Mouse (Mus musculus): ENCODE data around the gene Comp. TPM values are rescaled to one million over a fixed set of nuclear protein-coding genes. Genes with fewer than 3 reads are reported as not detected.

Gene Comp
- total RNA-seq, 4 experiments from 2014 or later, result 2.7 to 16.7 (median 8.4) TPM

DNA sequence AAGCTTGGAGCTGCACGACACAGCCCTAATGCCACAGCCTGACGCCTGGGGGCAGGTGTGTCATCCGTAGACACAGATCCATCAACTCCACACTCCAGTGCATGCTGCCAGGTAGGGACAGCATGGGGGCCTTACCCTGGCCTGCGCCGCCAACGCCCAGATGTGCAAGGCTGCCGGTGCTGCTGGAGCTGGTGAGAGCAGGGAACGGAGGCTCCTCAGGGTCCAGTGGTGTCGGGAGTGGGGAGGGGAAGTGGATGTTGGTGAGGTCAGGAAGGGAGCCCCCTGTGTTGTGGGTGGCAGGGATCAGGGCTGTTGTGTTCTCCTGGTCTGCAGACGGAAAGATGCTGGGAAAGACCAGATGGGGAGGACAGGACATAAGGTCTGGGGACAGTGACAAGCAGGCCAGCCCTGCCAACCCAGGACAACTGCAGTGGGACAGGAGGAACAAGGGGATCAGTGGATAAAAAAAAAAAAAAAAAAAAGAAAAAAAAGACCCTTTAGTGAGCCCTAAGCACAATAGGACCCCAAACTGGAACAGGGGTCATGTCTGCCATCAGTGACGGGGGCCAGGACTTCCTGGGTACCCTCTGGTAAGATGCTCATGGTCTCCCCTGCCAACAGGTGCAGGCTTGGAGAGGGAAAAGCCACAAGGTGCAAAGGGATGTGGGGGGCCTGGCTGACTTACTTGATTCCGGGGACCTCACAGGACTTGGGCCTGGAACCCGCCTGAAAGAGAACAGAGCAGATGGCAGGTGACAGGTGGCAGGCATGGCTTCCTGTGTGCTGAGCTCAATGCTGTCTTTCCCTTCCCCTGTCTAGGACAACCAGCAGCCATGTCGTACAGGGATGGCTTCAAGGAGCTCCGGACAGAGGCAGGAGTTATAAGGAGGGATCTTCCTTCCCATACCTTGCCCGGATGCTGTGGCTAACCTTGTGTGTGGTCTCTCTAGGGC lies 24.5 kb downstream of the Comp start:
- DNase-seq (ENCODE audit: low spot score in 2 of 2), result no peak

DNA sequence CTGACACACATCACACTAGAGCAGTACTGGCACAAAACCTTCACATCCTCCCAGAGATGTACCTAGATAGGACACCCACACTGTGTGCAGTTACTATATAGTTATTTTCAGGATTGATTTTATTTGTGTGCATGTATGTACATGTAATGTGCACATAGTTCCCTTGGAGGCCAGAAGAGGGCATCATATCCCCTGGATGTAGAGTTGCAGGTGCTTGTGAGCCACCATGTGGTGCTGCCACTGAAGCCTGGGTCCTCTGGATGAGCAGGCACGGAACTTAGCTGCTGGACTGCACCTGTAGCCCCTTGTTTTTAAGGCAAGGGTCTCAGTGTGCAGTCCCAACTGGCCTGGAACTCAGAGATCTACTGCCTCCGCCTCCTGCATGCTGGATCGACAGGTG lies 30.9 kb downstream of the Comp start:
- no peak for DNase-seq (ENCODE audit: low spot score in 2 of 2)

DNA sequence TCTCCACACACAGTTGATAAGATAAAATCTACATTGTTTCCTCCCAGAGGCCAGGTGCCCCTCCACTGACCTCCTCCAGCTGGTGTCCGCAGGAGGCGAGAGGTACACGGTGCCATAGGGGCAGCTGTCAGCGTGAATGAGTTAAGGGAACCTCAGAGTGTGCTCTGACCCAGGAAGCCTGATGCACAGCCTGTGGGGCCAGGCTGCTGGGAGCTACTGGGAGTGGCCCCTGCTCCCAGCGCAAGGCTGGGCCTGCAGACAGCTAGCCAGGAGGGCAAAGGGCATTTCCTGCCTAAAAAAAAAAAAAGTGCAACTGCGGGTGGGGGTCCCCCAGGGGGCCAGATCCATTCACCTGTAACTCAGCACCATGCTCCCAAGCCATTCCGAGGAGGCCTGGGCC lies 31.8 kb downstream of the Comp start:
- DNase-seq (ENCODE audit: low spot score in 2 of 2), result no peak

DNA sequence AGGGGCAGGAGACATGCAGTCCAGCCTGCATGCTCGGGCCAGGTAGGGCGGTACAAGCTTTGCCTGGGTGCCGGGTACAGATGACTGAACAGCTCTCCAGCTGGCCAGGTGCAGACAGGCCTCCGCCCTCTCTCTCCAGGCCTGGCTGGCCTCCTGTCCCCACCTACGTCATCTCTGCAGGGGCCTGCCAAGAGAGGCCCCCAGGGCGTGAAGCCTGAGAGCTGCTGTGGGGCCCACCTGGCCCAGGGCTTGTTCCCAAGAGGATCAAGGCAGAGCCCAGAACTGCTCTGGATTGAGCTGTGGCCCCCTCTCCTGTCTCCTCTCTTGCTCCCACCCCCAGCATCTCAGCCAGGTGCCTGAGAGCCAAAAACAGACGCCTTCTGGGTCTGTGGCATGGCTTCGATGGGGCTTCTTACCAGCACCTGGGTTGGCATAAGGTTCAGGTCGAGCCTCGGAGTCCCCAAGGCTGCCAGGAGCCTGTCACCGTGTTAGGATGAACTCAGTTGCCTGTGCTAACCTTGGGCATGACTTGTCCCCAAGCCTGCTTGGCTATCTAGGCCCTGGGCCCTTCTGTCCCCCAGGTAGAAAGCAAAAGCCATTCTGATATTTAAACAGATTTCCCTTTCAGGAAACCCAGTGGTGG lies 33.2 kb downstream of the Comp start:
- no peak for DNase-seq (ENCODE audit: low spot score in 2 of 2)

DNA sequence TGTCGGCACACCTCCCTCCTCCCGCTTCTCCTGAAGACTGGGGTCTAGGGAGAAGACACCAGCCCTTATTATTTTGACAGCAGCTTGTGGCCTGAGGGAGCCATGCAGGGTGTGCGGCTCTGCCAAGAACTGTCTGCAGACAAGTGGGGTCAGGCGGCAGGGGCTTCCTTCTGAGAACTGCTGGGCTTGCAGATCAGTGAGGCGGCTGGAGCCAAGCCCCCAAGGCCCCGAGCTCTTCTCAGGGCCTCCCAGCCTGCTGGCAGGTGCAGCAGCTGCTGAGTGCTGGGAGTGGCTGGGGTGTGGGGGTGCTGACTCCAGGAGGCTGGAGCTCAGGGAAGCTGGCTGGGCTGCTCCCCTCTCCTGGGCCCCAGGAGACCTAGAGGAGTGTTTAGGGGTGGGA lies 34.9 kb downstream of the Comp start:
- DNase-seq (ENCODE audit: low spot score in 2 of 2), result no peak

DNA sequence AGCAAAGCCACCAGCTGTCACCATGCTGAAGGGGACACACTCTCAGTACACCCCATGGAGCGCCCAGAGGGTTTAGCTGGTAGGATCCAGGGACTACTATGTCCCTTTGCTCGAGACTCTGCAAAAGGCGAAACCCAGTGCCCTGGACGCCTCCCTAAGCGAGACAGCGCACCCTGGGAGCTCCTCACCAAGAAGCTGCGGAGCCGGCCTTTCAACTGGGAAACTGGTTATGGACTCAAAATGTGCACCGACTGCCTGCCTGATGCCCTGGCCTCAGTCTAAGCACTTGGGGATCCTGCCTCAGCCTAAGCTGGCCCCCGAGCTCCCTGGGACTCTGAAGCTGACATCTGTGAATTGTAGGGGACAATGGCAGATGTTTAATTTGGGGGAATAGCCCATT lies 35.7 kb downstream of the Comp start:
- DNase-seq (ENCODE audit: low spot score in 2 of 2), result no peak

DNA sequence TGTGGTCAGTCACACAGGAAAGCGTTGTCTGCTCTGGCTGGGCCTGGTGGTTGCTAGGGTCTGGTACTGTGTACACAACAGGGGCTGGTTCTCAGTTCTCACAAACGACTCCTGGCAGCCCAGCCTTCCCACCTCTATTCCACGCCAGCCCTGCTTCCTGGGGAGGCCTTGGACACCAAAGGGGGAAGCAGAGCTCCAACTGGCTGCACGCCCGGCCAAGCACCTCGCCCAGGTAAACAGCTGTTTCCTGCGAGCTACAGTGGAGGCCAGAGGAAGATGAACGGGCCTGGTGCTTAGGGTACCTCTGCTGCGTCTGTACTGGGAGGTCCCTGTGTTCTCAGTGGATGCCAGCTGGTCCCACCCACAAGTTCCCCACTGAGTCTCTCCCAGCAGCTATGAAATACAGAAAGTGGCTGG lies 36.1 kb downstream of the Comp start:
- no peak for DNase-seq (ENCODE audit: low spot score in 2 of 2)

DNA sequence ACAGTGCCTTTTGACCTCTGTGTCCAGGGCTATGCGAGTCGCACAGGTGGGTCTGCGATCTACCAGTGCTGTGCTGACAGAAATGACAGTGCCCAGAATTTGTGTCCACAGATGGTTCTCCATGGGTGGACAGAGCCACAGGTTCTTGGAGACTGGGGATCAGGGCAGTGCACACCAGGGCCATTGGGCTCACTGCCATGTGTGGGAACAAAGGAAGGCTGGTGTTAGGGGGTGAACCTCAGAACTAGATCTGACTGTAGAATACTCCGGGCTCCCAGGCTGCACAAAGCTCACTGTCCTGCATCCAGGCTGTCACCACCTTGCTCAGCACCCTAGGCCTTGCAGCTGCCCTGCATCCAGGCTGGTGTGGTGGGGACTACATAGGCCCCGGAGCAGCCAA lies 36.9 kb downstream of the Comp start:
- no peak for DNase-seq (ENCODE audit: low spot score in 2 of 2)

DNA sequence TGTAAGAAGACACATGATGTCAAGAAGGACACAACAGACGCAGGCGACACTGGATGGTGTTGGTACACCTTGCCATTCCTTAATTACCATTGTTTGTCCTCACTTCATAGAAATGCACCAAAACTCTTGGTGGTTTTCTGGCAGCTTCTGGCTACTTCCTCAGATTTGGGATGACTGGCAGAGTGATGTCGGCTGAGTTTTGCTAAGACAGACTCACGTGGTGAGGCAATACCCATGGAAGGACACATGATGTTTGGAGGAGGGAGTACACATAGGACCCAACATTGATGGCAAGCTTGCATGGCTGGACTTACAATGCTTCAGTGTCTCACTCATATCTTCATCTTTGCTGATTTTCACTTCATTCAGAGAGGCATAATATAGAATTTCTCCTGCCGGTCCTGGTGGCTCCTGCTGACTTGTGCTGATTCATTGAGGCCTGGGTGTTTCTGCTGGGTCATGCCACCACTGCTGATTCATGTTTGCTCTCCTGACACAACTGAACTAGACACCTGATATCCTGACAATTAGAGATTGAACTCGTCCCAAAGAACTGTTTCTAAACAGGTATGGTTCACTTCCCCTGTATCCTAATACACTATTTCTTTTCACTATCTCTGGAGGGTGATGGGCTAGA lies 41.1 kb downstream of the Comp start:
- no peak for DNase-seq (ENCODE audit: low spot score in 2 of 2)

DNA sequence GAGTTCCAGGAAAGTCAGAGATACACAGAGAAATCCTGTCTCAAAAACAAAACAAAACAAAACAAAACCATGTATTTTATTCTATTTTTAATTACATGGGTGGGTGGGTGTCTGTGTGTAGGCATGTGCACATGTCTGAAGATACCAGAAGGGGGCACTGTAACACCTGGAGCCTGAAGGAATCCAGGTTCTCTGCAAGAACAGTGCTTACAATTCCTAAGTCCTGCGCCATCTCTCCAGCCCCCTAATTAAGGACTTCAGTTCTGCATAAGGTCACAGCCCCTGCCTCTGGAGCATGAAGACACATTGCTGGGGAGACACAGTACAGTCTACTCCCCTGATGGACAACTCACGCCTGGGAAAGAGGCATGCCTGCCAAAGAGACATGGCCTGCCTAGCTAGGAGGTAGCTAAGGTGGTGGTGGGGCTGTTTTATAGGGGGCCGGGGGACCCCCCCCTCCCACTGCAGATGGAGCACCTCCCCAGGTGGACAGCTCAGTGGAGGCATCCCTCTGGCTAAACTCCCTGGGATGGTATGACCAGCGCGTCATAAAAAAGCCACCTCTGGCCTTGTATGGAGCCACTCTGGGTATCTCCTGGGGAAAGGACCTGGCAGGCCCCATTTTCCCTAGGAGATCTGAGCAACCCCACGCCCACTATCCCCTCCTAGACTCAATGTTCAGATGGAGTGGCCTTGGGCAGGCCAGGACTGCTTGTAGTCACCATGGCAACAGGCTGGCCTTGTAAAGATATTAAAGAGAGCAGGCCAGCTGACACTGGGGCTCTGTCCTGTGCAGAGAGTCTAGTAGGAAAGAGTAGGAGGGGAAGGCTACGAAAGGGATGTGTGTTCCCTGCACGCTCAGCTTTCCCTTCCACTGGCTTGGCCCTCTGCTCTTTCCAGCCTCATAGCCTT lies 42.4 kb downstream of the Comp start:
- no peak for DNase-seq (ENCODE audit: low spot score in 2 of 2)

DNA sequence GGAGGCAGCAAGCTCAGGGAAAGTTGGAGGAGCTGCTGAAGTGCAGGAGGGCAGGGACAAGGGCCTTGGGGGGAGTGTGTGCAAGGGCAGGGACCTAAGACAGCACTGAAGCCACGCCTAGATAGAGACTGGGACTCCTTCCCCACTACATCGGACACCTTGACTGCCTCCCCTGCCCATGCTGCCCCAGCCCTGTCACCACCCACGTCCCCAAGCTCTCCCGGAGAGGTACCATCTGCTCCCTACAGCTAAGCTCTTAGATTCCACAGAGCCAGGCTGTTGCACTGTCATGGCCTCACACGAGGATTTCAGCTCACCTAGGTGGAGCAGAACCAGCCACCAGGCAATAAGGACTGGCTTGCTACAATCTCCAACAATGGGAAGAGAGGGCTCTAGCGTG lies 43.6 kb downstream of the Comp start:
- DNase-seq (ENCODE audit: low spot score in 2 of 2), result no peak

DNA sequence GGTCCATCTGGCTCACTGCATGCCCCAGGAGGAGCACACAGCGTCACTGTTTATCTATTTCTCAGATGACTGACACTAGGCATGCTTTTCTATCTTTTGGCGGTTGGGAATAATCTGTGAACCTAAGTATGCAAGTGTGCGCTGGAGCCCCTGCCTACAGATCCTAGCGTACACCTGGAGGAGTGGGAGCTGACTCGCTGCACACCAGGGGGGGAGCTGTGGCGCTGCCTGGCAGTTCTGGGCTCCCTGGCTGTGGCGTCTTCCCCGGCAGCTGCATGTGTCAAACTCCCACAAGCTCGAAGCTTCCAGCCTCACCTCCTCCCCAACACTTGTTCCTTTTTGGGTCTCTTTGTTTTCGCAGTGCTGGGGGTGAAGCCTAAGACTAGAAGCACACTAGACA lies 44.6 kb downstream of the Comp start:
- no peak for DNase-seq (ENCODE audit: low spot score in 2 of 2)

DNA sequence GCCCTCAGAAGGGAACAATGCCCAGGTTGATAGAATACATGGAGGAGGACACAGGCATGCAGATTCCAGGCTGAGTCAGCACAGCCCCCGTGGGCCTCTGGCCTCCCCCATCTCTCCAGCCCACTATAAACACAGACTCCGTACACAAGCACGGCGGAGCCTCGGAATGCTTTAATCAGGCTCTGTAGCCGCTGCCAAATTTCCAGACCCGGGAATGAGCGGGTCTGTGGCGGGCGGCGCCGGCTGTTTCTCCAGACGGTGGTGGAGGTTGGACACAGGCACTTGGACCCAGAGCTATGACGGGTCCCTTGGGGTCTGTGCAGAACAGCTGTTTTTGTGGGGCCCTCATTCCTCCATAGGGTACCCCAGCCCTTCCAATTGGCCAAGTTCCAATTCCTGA lies 45.6 kb downstream of the Comp start:
- no peak for DNase-seq (ENCODE audit: low spot score in 2 of 2)

DNA sequence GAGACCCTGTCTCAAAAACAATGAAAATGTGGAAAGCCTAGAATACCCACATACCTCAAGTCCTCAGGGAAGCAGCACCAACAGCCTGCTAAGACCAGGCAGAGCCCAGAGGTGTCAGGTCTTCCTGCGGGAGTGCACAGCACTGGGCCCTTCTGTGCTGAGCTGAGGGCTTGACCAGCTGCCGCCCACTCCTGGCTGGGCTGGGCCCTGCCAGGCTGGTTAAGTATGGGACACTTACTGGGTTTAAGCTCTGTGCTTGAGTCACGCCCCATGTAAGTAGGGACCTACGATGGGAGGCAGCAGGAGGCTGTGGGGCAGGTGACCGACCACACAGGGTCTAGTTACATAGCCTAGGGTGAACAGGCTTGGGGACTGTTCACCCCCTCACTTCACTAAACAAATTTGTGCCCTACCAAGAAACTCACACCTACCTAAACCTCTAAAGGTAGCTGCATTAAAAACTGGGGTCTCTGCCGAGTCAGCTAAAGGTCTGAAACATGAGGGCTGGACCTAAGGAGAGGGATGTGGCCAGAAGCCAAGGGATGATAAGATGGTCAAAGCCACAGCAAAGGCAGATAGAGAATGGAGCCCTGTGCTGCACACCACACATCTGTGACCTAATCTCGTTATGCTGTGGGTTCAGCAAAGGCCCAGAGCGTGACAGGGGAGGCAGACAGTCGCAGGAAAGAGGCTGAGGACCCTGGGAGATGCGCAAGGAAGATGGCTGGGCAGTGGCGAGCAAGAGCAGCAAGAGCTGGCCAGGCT lies 46.7 kb downstream of the Comp start:
- no peak for DNase-seq (ENCODE audit: low spot score in 2 of 2)

DNA sequence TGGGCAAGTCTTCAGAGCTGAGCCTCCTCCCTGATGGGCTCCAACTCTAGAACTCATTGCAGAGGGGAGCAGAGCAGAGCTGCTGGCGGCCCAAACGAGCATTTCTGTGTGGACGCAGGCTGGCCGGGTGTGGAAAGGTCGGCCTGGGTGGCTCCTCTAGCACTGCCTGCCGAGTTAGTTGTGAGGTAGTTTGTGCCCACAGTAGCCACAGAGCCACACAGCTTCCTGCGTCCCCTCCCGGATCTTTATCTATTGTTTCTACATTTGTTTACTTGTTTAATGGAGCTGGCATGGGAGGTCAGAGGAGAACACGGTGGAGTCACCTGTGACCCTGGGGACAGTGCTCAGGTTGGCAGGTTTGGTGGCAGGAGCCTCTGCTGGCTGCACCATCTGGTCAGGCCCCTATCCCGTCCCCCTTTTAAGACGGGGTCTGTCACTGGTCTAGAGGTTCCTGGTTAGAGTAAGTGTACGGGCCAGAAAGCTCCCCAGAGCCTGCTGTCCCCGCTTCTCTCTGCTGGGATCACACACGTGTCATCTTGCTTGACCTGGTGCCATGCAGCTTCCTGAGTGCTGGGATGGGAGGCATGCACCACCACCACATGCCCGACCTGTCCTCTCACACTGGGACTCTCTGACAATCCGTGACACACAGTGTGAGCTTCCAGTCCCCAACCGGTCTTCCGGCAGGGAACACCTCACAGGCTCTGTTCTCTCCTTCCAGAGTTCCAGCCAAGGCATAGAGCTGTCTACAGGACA lies 48.2 kb downstream of the Comp start:
- no peak for DNase-seq (ENCODE audit: low spot score in 2 of 2)

DNA sequence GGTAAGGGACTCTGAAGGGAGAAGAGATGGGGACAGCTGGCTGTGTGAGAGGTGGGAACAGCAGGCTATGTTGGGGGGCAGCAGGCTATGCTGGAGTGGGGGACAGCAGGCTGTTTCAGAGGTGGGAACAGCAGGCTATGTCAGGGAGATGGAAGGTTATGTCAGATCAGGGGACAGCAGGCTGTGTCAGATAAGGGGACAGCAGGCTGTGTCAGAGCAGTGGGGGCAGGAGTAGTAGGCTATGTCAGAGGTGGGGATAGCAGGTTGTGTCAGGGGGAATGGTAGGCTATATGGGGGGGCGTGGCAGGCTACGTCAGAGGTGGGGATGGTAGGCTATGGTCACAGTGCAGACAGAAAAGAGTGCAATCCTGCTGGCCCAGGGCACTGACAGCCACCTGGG lies 49.4 kb downstream of the Comp start:
- DNase-seq (ENCODE audit: low spot score in 2 of 2), result no peak

DNA sequence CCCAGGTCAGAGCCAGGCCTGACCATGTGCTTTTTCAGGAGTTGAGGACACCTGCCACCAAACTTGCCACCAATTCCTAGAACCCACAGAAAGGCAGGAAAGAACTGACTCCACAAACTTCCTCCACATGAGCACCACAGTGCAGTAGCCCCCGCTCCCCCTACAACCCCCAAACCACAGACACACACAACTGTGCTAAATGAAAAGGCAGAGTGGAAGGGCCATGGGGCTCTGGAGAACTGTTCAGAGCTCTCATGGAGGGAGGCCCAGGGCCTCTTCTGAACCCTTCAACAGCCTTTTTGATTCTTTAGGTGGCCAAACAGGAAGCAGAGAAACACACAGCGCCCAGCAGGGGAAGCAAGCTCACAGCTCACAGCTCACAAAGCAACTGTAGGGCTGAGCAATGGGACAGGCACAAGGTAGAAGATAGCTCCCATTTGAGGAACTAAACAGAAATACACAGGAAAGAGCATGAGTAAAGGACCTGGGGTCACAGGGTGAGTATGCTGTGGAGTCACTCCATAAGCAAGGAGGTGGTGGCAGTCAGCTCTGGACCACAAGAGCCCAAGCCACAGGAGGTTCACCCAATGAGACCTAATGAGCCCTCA lies 53.0 kb downstream of the Comp start:
- DNase-seq (ENCODE audit: low spot score in 2 of 2), result no peak

DNA sequence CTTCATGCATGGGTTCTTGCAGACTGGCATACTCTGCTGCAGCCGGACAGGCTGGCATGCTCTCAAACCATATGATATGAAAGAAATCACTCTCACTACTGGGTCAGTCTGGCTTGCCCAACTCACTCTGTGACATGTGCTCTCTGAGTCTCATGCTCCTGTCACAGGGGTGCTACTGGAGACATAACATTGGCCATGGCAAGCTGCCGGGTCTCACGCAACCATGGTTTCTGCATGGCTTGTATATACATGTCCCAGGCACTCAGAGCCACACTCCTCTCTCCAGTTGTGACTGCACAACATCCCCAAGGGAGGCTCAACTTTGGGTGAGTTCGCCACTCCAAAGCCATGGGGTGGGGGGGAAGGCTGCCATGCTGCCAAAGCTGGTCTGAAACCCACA lies 57.9 kb downstream of the Comp start:
- DNase-seq (ENCODE audit: low spot score in 2 of 2), result no peak

Data from gastrocnemius, adult 8-10 months (tissue).